Mouse (Mus musculus): Measurements from ENCODE around the gene Spryd3. TPM values are rescaled to one million over a fixed set of nuclear protein-coding genes. Genes with fewer than 3 reads are reported as not detected.

Gene Spryd3
- polyA plus RNA-seq (2012; rRNA removed): 21.5 and 22.7 TPM in 2 replicates

DNA sequence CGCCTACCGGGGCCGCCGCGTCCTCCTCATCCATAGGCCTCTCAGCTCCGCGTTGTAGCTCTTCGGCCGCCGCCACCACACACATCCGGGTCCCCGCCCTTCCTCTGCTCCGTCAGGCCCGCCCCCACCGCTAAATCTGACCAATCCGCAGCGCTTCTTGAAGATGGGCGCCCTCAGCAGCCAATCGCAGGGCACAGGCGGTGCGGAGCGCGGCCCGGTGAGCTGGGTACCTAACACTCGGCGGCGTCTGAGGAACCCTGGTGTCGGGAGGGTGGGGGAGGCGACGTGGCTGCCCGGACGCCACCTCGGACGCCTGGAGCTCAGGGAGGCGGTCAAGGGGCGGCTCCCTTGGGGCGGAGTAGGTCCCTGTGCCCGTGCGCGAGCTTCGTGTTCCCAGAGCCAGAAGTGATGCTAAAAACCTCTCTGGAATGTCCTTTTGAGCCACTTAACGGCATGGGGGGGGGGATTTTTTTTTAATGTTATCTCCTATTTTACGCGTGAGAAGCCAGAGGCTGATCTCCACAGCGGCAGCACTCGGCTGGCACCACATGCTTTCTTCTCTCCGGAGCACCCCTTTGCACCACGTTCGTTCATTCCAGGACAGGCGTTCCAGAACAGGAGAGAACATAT lies at the start of gene Spryd3:
Gene Spryd3 (minus strand): TSS at position 106 of the 630 bp plus-strand sequence.

DNA sequence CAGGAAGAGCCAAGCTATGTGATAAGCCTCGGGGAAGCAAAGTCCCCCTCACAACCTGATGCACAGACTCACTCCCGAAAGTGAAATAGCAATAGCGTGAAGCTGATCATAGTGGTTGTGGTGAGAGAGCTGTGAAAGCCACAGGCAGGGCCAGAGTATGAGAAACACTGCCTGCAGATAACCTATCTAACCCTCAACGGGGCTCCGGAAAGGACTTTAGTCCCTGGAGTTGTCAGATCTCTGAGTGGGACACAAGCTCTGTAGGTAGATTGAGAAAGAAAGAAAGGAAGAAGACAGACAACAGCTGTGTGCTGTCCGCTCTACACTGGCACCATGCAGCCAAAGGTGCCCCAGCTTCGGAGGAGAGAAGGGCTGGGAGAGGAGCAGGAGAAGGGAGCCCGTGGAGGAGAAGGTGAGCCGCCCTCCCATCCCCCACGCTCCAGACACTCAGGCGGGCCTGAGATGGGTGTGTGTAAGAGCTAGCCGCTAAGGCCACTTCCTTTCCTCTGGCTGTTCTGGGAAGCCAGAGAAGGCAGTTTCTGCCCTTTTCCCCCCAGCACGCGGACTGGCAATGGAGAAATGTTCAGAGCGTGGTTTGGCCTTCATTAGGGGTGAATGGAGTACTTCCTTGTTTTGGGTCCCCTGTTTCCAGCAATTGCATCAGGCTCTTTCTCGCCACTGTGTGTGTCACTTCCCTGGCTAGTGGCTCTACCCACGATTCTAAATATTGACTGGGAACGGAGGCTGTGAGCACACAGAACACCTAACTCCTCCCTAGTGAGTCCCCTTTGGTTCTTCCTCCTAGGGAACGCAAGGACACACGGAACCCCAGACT lies 14.5 kb upstream of the Spryd3 start, which contains the start of gene Soat2:
Gene Soat2 (plus strand): TSS at position 226 of the 835 bp plus-strand sequence.

DNA sequence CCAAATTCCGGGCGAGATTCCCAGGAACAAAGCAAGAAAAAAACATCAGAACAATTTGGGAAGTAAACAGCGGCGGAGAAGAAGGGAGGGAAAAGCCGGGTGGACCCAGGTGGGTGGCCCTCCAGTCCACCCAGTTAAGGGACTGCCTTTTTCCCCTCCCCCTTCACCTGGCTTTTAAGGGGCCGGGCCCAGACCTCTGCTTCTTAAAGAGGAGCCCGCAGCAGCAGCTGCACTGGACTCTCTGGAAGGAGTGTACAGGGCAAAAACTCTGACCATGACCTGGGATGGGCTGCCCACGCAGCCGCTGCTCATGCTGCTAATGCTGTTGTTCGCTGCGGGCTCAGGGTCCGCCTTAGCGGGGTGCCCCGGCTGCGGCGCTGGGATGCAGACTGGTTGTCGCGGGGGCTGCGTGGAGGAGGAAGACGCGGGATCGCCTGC lies 8.3 kb upstream of the Spryd3 start, which contains the start of gene Igfbp6:
Gene Igfbp6 (plus strand): TSS at position 89 of the 438 bp plus-strand sequence.

DNA sequence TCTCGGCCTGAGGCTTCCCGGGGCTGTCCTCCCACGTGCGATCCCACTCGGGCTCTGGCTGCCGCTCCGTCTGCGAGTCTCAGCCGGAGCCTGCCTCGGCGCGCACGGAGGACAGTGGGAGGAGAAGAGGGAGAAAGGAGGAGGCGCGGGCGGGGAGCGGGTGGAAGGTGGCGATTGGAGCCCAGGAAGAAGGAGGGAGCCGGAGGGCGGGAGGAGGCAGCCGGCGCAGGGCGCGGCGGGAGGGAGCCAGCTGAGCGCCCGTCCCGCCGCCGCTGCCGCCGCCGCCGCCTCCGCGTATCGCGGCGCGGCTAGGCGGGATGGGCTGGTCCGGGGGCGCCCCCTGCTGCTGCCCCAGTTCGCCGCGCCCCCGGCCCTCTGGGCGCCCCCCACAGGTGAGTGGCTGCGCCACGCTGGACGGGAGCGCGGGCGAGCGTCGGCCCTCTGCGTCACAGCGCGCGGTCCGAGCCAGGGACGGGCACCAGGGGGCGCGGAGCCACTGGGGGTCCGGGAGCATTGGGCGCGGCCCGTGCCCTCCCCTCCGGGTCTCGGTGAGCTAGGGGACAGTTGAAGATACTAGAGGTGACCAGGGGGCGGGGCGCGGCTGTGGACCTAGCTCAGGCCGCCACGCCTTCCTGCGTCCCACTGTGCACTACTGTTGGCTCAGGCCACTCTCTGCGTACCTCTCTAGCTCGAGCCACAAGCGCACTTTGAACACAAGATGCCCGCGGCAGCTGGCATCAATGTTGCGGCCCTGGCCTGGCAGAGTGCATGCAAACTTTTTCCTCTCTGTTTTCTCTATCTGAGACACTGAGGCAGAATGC lies 35.7 kb downstream of the Spryd3 start, which contains the start of gene Tns2:
Gene Tns2 (plus strand): TSS at position 253 of the 821 bp plus-strand sequence.

DNA sequence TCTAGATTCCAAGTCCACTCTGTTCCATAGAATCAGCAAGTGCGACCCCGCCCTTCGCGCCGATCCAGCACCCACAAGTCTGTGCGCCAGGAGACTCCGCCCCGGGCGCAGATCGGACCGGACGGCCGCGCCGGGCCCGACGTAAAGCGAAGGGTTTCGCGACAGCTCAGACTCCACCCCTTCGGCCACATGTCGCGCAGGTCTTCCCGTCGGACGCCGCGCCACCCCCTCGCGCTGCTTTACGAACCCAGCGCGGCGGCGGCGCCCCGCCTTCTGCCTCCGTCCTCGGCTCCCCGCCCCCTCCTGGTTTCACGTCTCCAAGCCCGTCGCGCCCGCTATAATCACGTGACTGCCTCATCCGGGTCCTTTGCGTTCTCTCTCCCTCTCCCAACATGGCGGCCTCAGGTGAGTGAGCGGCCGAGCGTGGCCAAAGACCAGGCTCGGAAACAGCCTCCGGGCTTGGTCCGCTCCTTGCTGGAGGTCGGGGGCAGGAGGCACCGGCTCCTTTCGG lies 62.4 kb downstream of the Spryd3 start, which contains the start of gene Eif4b:
Gene Eif4b (plus strand): TSS at position 215 of the 511 bp plus-strand sequence.

Other genes with a start within 250 kb of the Spryd3 start
- gene Krt76, start 243.3 kb downstream of the Spryd3 start, polyA plus RNA-seq (2012; rRNA removed): 0.02 TPM in 1 of 2 replicates, not detected in the other
- gene Krt4, start 211.5 kb downstream of the Spryd3 start, polyA plus RNA-seq (2012; rRNA removed): not detected in 2 replicates
- gene Krt79, start 195.9 kb downstream of the Spryd3 start, polyA plus RNA-seq (2012; rRNA removed): 0.05 and 0.12 TPM in 2 replicates
- gene Krt78, start 181.9 kb downstream of the Spryd3 start, polyA plus RNA-seq (2012; rRNA removed): 0.01 TPM in 1 of 2 replicates, not detected in the other
- gene Krt8, start 131.8 kb downstream of the Spryd3 start, polyA plus RNA-seq (2012; rRNA removed): 11.0 and 13.8 TPM in 2 replicates
- 11.5 and 12.7 TPM in 2 replicates for gene Krt18, start 108.1 kb downstream of the Spryd3 start, polyA plus RNA-seq (2012; rRNA removed)
- gene Eif4b, start 62.5 kb downstream of the Spryd3 start, polyA plus RNA-seq (2012; rRNA removed): 205 and 236 TPM in 2 replicates
- 11.3 and 23.8 TPM in 2 replicates for gene Tns2, start 35.8 kb downstream of the Spryd3 start, polyA plus RNA-seq (2012; rRNA removed)
- gene Igfbp6, start 8.1 kb upstream of the Spryd3 start, polyA plus RNA-seq (2012; rRNA removed): 0.30 and 0.66 TPM in 2 replicates
- 1.5 and 3.2 TPM in 2 replicates for gene Soat2, start 14.3 kb upstream of the Spryd3 start, polyA plus RNA-seq (2012; rRNA removed)
- 108 and 110 TPM in 2 replicates for gene Zfp740, start 67.0 kb upstream of the Spryd3 start, polyA plus RNA-seq (2012; rRNA removed)
- 49.1 and 56.8 TPM in 2 replicates for gene Csad, start 68.5 kb upstream of the Spryd3 start, polyA plus RNA-seq (2012; rRNA removed)
- 0.73 and 0.90 TPM in 2 replicates for gene Itgb7, start 95.7 kb upstream of the Spryd3 start, polyA plus RNA-seq (2012; rRNA removed)
- gene Rarg, start 121.3 kb upstream of the Spryd3 start, polyA plus RNA-seq (2012; rRNA removed): 13.7 and 38.6 TPM in 2 replicates
- gene Gm9918, start 134.3 kb upstream of the Spryd3 start, polyA plus RNA-seq (2012; rRNA removed): 0.38 and 1.4 TPM in 2 replicates
- 33.8 and 34.8 TPM in 2 replicates for gene Mfsd5, start 143.2 kb upstream of the Spryd3 start, polyA plus RNA-seq (2012; rRNA removed)
- 45.6 and 46.7 TPM in 2 replicates for gene Espl1, start 160.0 kb upstream of the Spryd3 start, polyA plus RNA-seq (2012; rRNA removed)
- gene Pfdn5, start 189.9 kb upstream of the Spryd3 start, polyA plus RNA-seq (2012; rRNA removed): 419 and 461 TPM in 2 replicates
- 106 and 130 TPM in 2 replicates for gene Myg1, start 195.5 kb upstream of the Spryd3 start, polyA plus RNA-seq (2012; rRNA removed)
- 63.0 and 69.9 TPM in 2 replicates for gene Aaas, start 214.5 kb upstream of the Spryd3 start, polyA plus RNA-seq (2012; rRNA removed)
- 0.40 and 1.6 TPM in 2 replicates for gene Sp7, start 230.9 kb upstream of the Spryd3 start, polyA plus RNA-seq (2012; rRNA removed)

Measured in central nervous system, embryonic 11.5 days (tissue).